Mouse (Mus musculus) stomach, embryonic 14.5 days (tissue): ENCODE measurements at regions not wholly inside any gene's neighbourhood (a gene's known extent, or its start where the extent isn't known, plus 50 kb on each side); places are given as distances from the start of the nearest gene placed in this dataset.

Source experiments
- ATAC-seq: fragments of 200-750 bp; cut with Nextera tagmentation; 2 replicates; pipeline ENCODE4 v1.8.0; 2017; ENCODE audit warnings: low read depth, moderate TSS enrichment; ENCODE audit not compliant: insufficient number of reproducible peaks, insufficient read depth, low FRiP score
- H3K27ac ChIP-seq: fragments of 300-500 bp; sonication (generic); 2 replicates; pipeline ENCODE4 v1.5.1; 2014; ENCODE audit warnings: mild to moderate bottlenecking, low read length, moderate library complexity, mixed read lengths
- H3K27me3 ChIP-seq: fragments of 300-500 bp; sonication (generic); 2 replicates; pipeline ENCODE4 v1.6.1; 2014; ENCODE audit warnings: low read length, control low read depth, mixed read lengths; ENCODE audit not compliant: control insufficient read depth, insufficient read depth
- H3K36me3 ChIP-seq: fragments of 300-500 bp; sonication (generic); 2 replicates; pipeline ENCODE4 v1.6.1; 2014; ENCODE audit warnings: mild to moderate bottlenecking, control low read depth, low read length, moderate library complexity, mixed read lengths; ENCODE audit not compliant: control insufficient read depth, insufficient read depth
- H3K4me1 ChIP-seq: fragments of 300-500 bp; sonication (generic); 2 replicates; pipeline ENCODE4 v1.6.1; 2014; ENCODE audit warnings: low read length, control low read depth, mixed read lengths; ENCODE audit not compliant: control insufficient read depth, insufficient read depth
- H3K4me2 ChIP-seq: fragments of 300-500 bp; sonication (generic); replicated peaks from 2 replicates; pipeline ENCODE4 v1.6.1; 2014; ENCODE audit warnings: low read depth, low read length, control low read depth
- H3K4me3 ChIP-seq: fragments of 300-500 bp; sonication (generic); 2 replicates; pipeline ENCODE4 v1.5.1; 2014; ENCODE audit warnings: low read depth, low read length, control low read depth
- H3K9ac ChIP-seq: fragments of 300-500 bp; sonication (generic); replicated peaks from 2 replicates; pipeline ENCODE4 v1.6.1; 2014; ENCODE audit warnings: low read depth, mild to moderate bottlenecking, control low read depth, low read length, moderate library complexity, mixed read lengths
- H3K9me3 ChIP-seq: fragments of 300-500 bp; sonication (generic); 2 replicates; pipeline ENCODE4 v1.6.1; 2016; ENCODE audit warnings: low read depth, low read length, control low read depth; ENCODE audit not compliant: control insufficient read depth
- WGBS: fragments of 180-500 bp; shearing (Covaris S2); extraction: QIAGEN DNeasy Blood & Tissue Kit; methylation state at CpG from one replicate; pipeline ENCODE4 v1.1.7; 2014; 5-methylcytosine and 5-hydroxymethylcytosine counted together

DNA sequence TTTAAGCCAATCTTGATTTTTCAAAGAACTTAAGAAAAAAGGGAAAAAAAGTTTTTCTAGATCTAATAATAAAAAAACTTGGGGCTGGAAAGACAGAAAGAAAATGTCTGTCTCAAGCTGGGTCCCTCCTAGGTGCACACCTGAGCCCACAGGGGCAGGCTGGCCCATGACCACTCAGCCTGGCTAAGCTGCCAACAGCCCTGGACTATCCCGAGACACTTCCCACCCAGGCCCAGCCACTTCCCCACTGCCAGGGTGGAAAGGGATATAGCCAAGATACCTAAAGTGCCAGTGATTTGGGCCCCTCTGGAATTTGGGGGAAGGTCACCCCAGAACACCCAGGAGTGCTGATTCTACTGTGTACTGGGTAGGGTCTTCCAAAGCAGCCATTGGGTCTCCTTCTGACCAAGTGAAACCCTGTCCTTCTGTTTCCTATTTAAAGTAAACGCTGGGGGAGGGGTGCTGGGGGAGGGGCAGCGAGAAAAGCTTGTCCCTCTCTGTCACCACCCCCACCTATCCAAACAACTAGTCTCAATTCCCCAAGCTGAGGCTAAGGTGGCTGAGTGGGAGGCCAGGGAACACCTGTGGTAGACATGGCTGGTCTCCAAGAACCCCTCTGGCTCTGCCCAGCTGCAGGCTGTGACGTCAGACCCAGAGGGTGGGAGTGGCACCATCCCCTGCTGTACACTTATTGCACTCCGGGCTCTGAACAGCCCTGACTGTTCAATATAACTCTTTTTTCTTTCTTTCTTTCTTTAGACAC lies 62.6 kb downstream of the Mcfd2 start:
- H3K27me3 ChIP-seq, result no peaks in the 10 kb centered on the region
- no peak overlapping the region for H3K4me3 ChIP-seq
- H3K4me2 ChIP-seq, result no peak overlapping the region
- 23% methylated on average over 5 of the region's 5 CpGs for WGBS
- H3K27ac ChIP-seq, result peak overlapping the region; percentile 74
- no peak overlapping the region for H3K9ac ChIP-seq
- H3K4me1 ChIP-seq, result peaks cover 39% of the 10 kb centered on the region
- no peaks in the 10 kb centered on the region for H3K9me3 ChIP-seq
- H3K36me3 ChIP-seq, result no peaks in the 10 kb centered on the region
- ATAC-seq, result peak; percentile 35; the same call in 1 of the 2 replicates

DNA sequence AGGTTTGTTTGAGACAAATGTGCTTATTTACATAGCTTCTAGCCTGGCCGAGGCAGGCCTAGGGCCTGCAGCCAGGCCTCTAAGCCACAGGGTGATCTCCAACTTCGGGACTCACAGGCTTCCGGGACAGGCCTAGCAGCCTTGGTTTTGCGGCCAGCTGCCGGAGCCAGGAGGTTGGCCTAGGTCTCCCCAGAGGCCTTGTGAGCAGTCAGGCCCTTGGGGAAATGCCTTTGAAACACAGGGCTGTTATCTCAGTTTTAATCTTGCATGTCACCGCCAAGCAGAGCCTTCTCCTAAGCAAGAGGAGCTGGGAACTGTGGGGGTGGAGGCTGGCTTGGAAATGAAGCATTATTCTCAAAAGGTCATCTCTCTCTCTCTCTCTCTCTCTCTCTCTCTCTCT lies 63.2 kb downstream of the Mcfd2 start:
- no peak overlapping the region for H3K4me3 ChIP-seq
- H3K9ac ChIP-seq, result no peak overlapping the region
- ATAC-seq, result no peak
- no peaks in the 10 kb centered on the region for H3K27me3 ChIP-seq
- H3K27ac ChIP-seq, result peak overlapping the region; percentile 78; the same call in 1 of the 2 replicates
- peaks cover 39% of the 10 kb centered on the region for H3K4me1 ChIP-seq
- no peaks in the 10 kb centered on the region for H3K36me3 ChIP-seq
- H3K9me3 ChIP-seq, result no peaks in the 10 kb centered on the region
- H3K4me2 ChIP-seq, result no peak overlapping the region
- WGBS, result 21% methylated on average over 6 of the region's 6 CpGs

DNA sequence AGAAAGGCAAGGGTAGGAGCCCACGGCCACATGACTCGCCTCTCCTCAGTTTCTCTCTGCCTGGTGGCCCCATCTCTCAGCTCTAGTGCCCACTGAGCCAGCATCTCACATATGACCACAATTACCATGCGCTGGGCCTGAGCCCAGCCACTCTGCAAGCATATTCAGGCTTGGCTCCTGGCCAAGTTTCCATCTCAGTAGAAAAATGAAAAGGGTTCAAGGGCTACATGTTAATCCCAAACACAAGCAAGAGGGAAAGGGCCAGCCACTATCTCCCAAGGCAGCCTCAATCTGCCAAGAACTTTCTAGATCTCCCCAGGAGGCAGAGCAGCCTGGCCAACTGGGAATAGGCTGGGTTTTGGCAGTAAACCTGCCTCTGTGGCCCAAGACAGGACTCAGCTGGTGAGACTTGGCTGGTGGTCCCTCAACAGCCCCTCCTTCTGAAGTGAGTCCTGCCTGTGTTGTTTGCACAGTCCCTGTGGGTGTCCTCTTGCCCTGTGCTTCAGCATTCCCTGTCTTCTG lies 65.0 kb downstream of the Mcfd2 start:
- ATAC-seq, result peak; percentile 81
- Histone ChIP-seq H3K4me1 (peaks cover 39% of the 10 kb centered on the region), H3K27me3 (no peaks in the 10 kb centered on the region), H3K9ac (no peak overlapping the region), H3K4me3 (no peak overlapping the region), H3K27ac (peak overlapping the region; percentile 89), H3K9me3 (no peaks in the 10 kb centered on the region), H3K36me3 (no peaks in the 10 kb centered on the region), H3K4me2 (no peak overlapping the region)
- 41% methylated on average over 3 of the region's 3 CpGs for WGBS

DNA sequence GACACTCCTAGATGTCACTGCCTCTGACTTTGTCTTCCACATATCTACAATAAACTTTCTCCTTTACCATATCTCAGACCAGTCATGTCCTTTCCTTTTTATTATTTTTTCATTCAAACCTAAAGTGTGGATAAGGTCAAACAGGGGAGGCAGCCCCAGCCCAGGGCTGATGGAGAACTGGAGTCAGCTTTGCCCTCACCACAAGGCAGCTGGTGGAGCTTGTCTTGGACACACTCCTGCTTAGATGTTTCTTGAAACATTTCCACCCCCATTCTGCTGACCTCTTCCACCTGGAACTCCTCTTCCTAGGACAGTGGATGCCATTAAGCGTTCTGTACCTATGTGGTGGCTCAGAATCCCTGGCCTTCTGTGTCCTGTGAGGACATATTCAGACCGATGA lies 65.6 kb downstream of the Mcfd2 start:
- Histone ChIP-seq H3K4me2 (no peak overlapping the region), H3K27ac (peak overlapping the region; percentile 89), H3K4me3 (no peak overlapping the region), H3K36me3 (no peaks in the 10 kb centered on the region), H3K9ac (no peak overlapping the region), H3K4me1 (peaks cover 39% of the 10 kb centered on the region), H3K9me3 (no peaks in the 10 kb centered on the region), H3K27me3 (no peaks in the 10 kb centered on the region)
- ATAC-seq, result no peak
- 85% methylated on average over 2 of the region's 2 CpGs for WGBS

DNA sequence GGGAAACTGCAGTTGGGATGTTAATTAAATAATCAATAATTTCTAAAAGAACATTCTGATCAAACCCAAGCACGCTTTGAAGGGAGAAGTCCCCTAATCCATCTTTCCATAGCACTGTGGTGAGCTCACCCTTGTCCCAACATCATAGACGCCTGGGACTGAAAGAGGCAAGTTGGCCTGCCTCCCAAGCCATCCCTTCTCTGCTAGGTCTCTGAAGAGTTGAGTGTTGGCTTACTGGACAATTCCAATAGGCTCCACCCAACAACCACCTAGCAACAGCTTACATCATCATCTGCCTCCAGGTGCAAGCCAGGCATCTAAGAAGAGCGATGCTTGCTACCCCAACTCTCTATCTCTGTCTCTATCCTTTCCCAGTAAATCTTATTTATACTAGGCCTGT lies 66.6 kb downstream of the Mcfd2 start:
- H3K4me3 ChIP-seq, result no peak overlapping the region
- no peak for ATAC-seq
- H3K27me3 ChIP-seq, result no peaks in the 10 kb centered on the region
- no peaks in the 10 kb centered on the region for H3K36me3 ChIP-seq
- H3K27ac ChIP-seq, result no peak overlapping the region
- H3K4me1 ChIP-seq, result peaks cover 39% of the 10 kb centered on the region
- 80% methylated on average over 3 of the region's 3 CpGs for WGBS
- H3K9me3 ChIP-seq, result no peaks in the 10 kb centered on the region
- H3K4me2 ChIP-seq, result no peak overlapping the region
- no peak overlapping the region for H3K9ac ChIP-seq

GRCm38 (mm10) chr17:87197434-87197833 lies 68.3 kb downstream of the Mcfd2 start:
- H3K27ac ChIP-seq, result no peak overlapping the region
- no peaks in the 10 kb centered on the region for H3K36me3 ChIP-seq
- WGBS, result 98% methylated on average over 4 of the region's 4 CpGs
- no peak overlapping the region for H3K4me2 ChIP-seq
- no peak for ATAC-seq
- no peaks in the 10 kb centered on the region for H3K27me3 ChIP-seq
- no peak overlapping the region for H3K9ac ChIP-seq
- H3K9me3 ChIP-seq, result peaks cover 4% of the 10 kb centered on the region; the same call in 1 of the 2 replicates
- no peak overlapping the region for H3K4me3 ChIP-seq
- H3K4me1 ChIP-seq, result peaks cover 26% of the 10 kb centered on the region

DNA sequence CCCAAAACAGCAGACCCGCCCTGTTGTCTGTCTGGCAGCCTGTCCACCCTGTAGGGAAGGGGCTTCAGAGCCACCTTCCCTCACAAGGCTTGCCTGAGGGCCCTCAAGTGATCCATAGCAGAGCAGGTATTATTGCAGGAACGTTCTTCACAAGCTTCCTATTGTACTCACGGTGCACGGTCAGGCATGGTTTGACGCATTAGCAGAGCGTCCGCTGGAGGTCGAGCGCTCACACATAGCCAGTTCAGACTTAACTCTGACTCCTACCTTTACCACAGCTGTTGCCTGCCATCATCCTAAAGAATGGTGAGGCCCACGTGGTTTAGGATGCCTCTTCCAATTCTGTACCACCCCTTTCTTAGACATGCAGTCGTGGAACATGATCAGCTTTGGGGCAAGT lies 71.1 kb downstream of the Mcfd2 start:
- no peak overlapping the region for H3K9ac ChIP-seq
- peaks cover 2% of the 10 kb centered on the region; the same call in 1 of the 2 replicates for H3K4me1 ChIP-seq
- no peak overlapping the region for H3K27ac ChIP-seq
- no peak overlapping the region for H3K4me3 ChIP-seq
- no peak for ATAC-seq
- H3K27me3 ChIP-seq, result no peaks in the 10 kb centered on the region
- 65% methylated on average over 11 of the region's 11 CpGs for WGBS
- H3K4me2 ChIP-seq, result no peak overlapping the region
- peaks cover 7% of the 10 kb centered on the region; the same call in 1 of the 2 replicates for H3K9me3 ChIP-seq
- H3K36me3 ChIP-seq, result no peaks in the 10 kb centered on the region

- Histone ChIP-seq H3K9ac (no peak overlapping the region), H3K4me1 (no peaks in the 10 kb centered on the region; the same call in 1 of the 2 replicates), H3K27me3 (no peaks in the 10 kb centered on the region), H3K36me3 (no peaks in the 10 kb centered on the region), H3K4me2 (no peak overlapping the region), H3K9me3 (peaks cover 7% of the 10 kb centered on the region; the same call in 1 of the 2 replicates), H3K4me3 (no peak overlapping the region), H3K27ac (no peak overlapping the region)
- ATAC-seq, result no peak
- WGBS, result 16% methylated on average over 7 of the region's 7 CpGs
These were observed 72.3 kb downstream of the Mcfd2 start for GRCm38 (mm10) chr17:87193482-87193881.
